Mouse (Mus musculus) forebrain, embryonic 12.5 days (tissue): ENCODE data around the gene Tpte. TPM values are rescaled to one million over a fixed set of nuclear protein-coding genes. Genes with fewer than 3 reads are reported as not detected.

Experiments
- ATAC-seq: fragments of 200-750 bp; cut with Nextera tagmentation; 2 replicates; pipeline ENCODE4 v1.8.0; 2017; ENCODE audit warnings: moderate TSS enrichment; ENCODE audit not compliant: low FRiP score
- H3K27ac ChIP-seq: fragments of 300-500 bp; sonication (generic); 2 replicates; pipeline ENCODE4 v1.5.1; 2016; ENCODE audit warnings: mild to moderate bottlenecking
- H3K27me3 ChIP-seq: fragments of 300-500 bp; sonication (generic); 2 replicates; pipeline ENCODE4 v1.6.1; 2016; ENCODE audit warnings: mild to moderate bottlenecking
- H3K36me3 ChIP-seq: fragments of 300-500 bp; sonication (generic); replicated peaks from 2 replicates; pipeline ENCODE4 v1.6.1; 2016; ENCODE audit warnings: mild to moderate bottlenecking
- H3K4me1 ChIP-seq: fragments of 300-500 bp; sonication (generic); 2 replicates; pipeline ENCODE4 v1.6.1; 2016
- H3K4me2 ChIP-seq: fragments of 300-500 bp; sonication (generic); 2 replicates; pipeline ENCODE4 v1.6.1; 2016; ENCODE audit warnings: mild to moderate bottlenecking, moderate library complexity
- H3K4me3 ChIP-seq: fragments of 300-500 bp; sonication (generic); replicated peaks from 2 replicates; pipeline ENCODE4 v1.5.1; 2016; ENCODE audit warnings: mild to moderate bottlenecking
- H3K9ac ChIP-seq: fragments of 300-500 bp; sonication (generic); 2 replicates; pipeline ENCODE4 v1.6.1; 2016; ENCODE audit warnings: mild to moderate bottlenecking
- H3K9me3 ChIP-seq: fragments of 300-500 bp; sonication (generic); 2 replicates; pipeline ENCODE4 v1.6.1; 2016
- WGBS: fragments of 180-500 bp; shearing (Covaris S2); methylation state at CpG from one replicate; pipeline ENCODE4 v1.1.7; 2016; 5-methylcytosine and 5-hydroxymethylcytosine counted together
- polyA plus RNA-seq: library from polyadenylated mRNA; unstranded; fragments of >200 nt; fragmentation: Nextera tagmentation; extraction: Ambion mirVana; gene quantifications from 2 replicates; pipeline ENCODE4 v1.2.1, GENCODE M21; 2016

Gene Tpte
- 0.08 TPM in 1 of 2 replicates, not detected in the other for polyA plus RNA-seq

- H3K9ac ChIP-seq = no peak within 1 kb of the TSS
- H3K36me3 ChIP-seq = no peaks in the 10 kb centered on the region
- no peaks in the 10 kb centered on the region for H3K9me3 ChIP-seq
- WGBS = 64% methylated on average over 2 of the region's 2 CpGs
- ATAC-seq = no peak
- H3K27me3 ChIP-seq = no peaks in the 10 kb centered on the region
- H3K4me3 ChIP-seq = no peak within 1 kb of the TSS
- H3K27ac ChIP-seq = no peak within 1 kb of the TSS
- no peaks in the 10 kb centered on the region for H3K4me1 ChIP-seq
- H3K4me2 ChIP-seq = no peak within 1 kb of the TSS
Observed at GRCm38 (mm10) chr8:22282999-22283491, at the start of gene Tpte. Gene Tpte, plus strand, starts transcription at chr8:22283441.

GRCm38 (mm10) chr8:22242986-22243385, 40.3 kb upstream of the Tpte start:
- Histone ChIP-seq H3K27ac (no peak overlapping the region), H3K9ac (no peak overlapping the region), H3K9me3 (no peaks in the 10 kb centered on the region), H3K36me3 (no peaks in the 10 kb centered on the region), H3K27me3 (no peaks in the 10 kb centered on the region), H3K4me3 (no peak overlapping the region), H3K4me2 (no peak overlapping the region), H3K4me1 (0 out of 2 replicates have a peak, but pooled peaks cover 1% of the 10 kb centered on the region)
- ATAC-seq = no peak
- WGBS = 90% methylated on average over 9 of the region's 9 CpGs

- H3K36me3 ChIP-seq = no peaks in the 10 kb centered on the region
- 0 out of 2 replicates have a peak, but pooled peaks cover 4% of the 10 kb centered on the region for H3K4me1 ChIP-seq
- no peak for ATAC-seq
- H3K9me3 ChIP-seq = no peaks in the 10 kb centered on the region
- no peak overlapping the region for H3K9ac ChIP-seq
- H3K27ac ChIP-seq = no peak overlapping the region
- H3K4me2 ChIP-seq = no peak overlapping the region
- H3K4me3 ChIP-seq = no peak overlapping the region
- WGBS = 60% methylated on average over 1 of the region's 1 CpGs
- no peaks in the 10 kb centered on the region for H3K27me3 ChIP-seq
Observed at GRCm38 (mm10) chr8:22245663-22246062, 37.6 kb upstream of the Tpte start.

GRCm38 (mm10) chr8:22247956-22248355, 35.3 kb upstream of the Tpte start:
- Histone ChIP-seq H3K9ac (no peak overlapping the region), H3K4me1 (0 out of 2 replicates have a peak, but pooled peaks cover 4% of the 10 kb centered on the region), H3K27ac (no peak overlapping the region), H3K4me2 (no peak overlapping the region), H3K4me3 (no peak overlapping the region), H3K9me3 (no peaks in the 10 kb centered on the region), H3K36me3 (no peaks in the 10 kb centered on the region), H3K27me3 (no peaks in the 10 kb centered on the region)
- WGBS = 56% methylated on average over 12 of the region's 12 CpGs
- no peak for ATAC-seq

GRCm38 (mm10) chr8:22249080-22249479, 34.2 kb upstream of the Tpte start:
- Histone ChIP-seq H3K36me3 (no peaks in the 10 kb centered on the region), H3K4me2 (no peak overlapping the region), H3K9ac (no peak overlapping the region), H3K9me3 (0 out of 2 replicates have a peak, but pooled peaks cover 2% of the 10 kb centered on the region), H3K4me1 (0 out of 2 replicates have a peak, but pooled peaks cover 4% of the 10 kb centered on the region), H3K27me3 (no peaks in the 10 kb centered on the region), H3K27ac (no peak overlapping the region), H3K4me3 (no peak overlapping the region)
- 85% methylated on average over 9 of the region's 9 CpGs for WGBS
- ATAC-seq = no peak

- no peak overlapping the region for H3K4me2 ChIP-seq
Observed at GRCm38 (mm10) chr8:22258946-22259450, 24.2 kb upstream of the Tpte start.

GRCm38 (mm10) chr8:22259531-22259930, 23.7 kb upstream of the Tpte start:
- ATAC-seq = no peak
- 78% methylated on average over 12 of the region's 12 CpGs for WGBS
- Histone ChIP-seq H3K36me3 (no peaks in the 10 kb centered on the region), H3K4me3 (no peak overlapping the region), H3K27ac (no peak overlapping the region), H3K9ac (no peak overlapping the region), H3K27me3 (no peaks in the 10 kb centered on the region), H3K9me3 (no peaks in the 10 kb centered on the region), H3K4me2 (no peak overlapping the region), H3K4me1 (peaks cover 2% of the 10 kb centered on the region; the same call in 1 of the 2 replicates)

More at GRCm38 (mm10) chr8:22258946-22259450, 24.2 kb upstream of the Tpte start:
- Histone ChIP-seq H3K27me3 (no peaks in the 10 kb centered on the region), H3K27ac (no peak overlapping the region), H3K9me3 (0 out of 2 replicates have a peak, but pooled peaks cover 3% of the 10 kb centered on the region), H3K4me1 (peaks cover 2% of the 10 kb centered on the region; the same call in 1 of the 2 replicates), H3K4me3 (no peak overlapping the region), H3K9ac (no peak overlapping the region), H3K36me3 (no peaks in the 10 kb centered on the region)
- no peak for ATAC-seq
- WGBS = 89% methylated on average over 18 of the region's 18 CpGs

GRCm38 (mm10) chr8:22260091-22260722, 23.0 kb upstream of the Tpte start:
- Histone ChIP-seq H3K4me1 (peaks cover 2% of the 10 kb centered on the region; the same call in 1 of the 2 replicates), H3K27ac (no peak overlapping the region), H3K4me3 (no peak overlapping the region), H3K27me3 (no peaks in the 10 kb centered on the region), H3K4me2 (no peak overlapping the region), H3K36me3 (no peaks in the 10 kb centered on the region), H3K9me3 (no peaks in the 10 kb centered on the region), H3K9ac (no peak overlapping the region)
- 63% methylated on average over 9 of the region's 9 CpGs for WGBS
- ATAC-seq = no peak

GRCm38 (mm10) chr8:22262267-22262666, 21.0 kb upstream of the Tpte start:
- no peak for ATAC-seq
- no peak overlapping the region for H3K27ac ChIP-seq

GRCm38 (mm10) chr8:22264292-22264691, 18.9 kb upstream of the Tpte start:
- H3K9ac ChIP-seq = no peak overlapping the region
- no peak for ATAC-seq
- 76% methylated on average over 6 of the region's 6 CpGs for WGBS
- H3K4me3 ChIP-seq = no peak overlapping the region
- H3K27me3 ChIP-seq = no peaks in the 10 kb centered on the region
- H3K27ac ChIP-seq = no peak overlapping the region
- no peaks in the 10 kb centered on the region for H3K36me3 ChIP-seq
- H3K4me2 ChIP-seq = no peak overlapping the region
- H3K9me3 ChIP-seq = no peaks in the 10 kb centered on the region
- H3K4me1 ChIP-seq = peaks cover 2% of the 10 kb centered on the region; the same call in 1 of the 2 replicates

More at GRCm38 (mm10) chr8:22262267-22262666, 21.0 kb upstream of the Tpte start:
- Histone ChIP-seq H3K36me3 (no peaks in the 10 kb centered on the region), H3K27me3 (no peaks in the 10 kb centered on the region), H3K9ac (no peak overlapping the region), H3K4me3 (no peak overlapping the region), H3K9me3 (no peaks in the 10 kb centered on the region), H3K4me1 (peaks cover 2% of the 10 kb centered on the region; the same call in 1 of the 2 replicates), H3K4me2 (no peak overlapping the region)
- 90% methylated on average over 3 of the region's 3 CpGs for WGBS

GRCm38 (mm10) chr8:22264787-22265186, 18.5 kb upstream of the Tpte start:
- Histone ChIP-seq H3K36me3 (no peaks in the 10 kb centered on the region), H3K27me3 (no peaks in the 10 kb centered on the region), H3K4me1 (peaks cover 2% of the 10 kb centered on the region; the same call in 1 of the 2 replicates), H3K4me2 (no peak overlapping the region), H3K9me3 (no peaks in the 10 kb centered on the region), H3K27ac (no peak overlapping the region), H3K9ac (no peak overlapping the region), H3K4me3 (no peak overlapping the region)
- ATAC-seq = no peak
- 90% methylated on average over 6 of the region's 6 CpGs for WGBS

- Histone ChIP-seq H3K27me3 (no peaks in the 10 kb centered on the region), H3K4me3 (no peak overlapping the region), H3K36me3 (no peaks in the 10 kb centered on the region), H3K9ac (no peak overlapping the region), H3K9me3 (no peaks in the 10 kb centered on the region), H3K4me2 (no peak overlapping the region), H3K4me1 (peaks cover 2% of the 10 kb centered on the region; the same call in 1 of the 2 replicates), H3K27ac (no peak overlapping the region)
- 100% methylated on average over 1 of the region's 1 CpGs for WGBS
- no peak for ATAC-seq
Observed at GRCm38 (mm10) chr8:22265194-22265593, 18.0 kb upstream of the Tpte start.
